Mouse (Mus musculus) embryonic fibroblast, embryonic 13.5 days (primary cell): Measurements from ENCODE around the gene Srp68.
A peak's percentile ranks its signal among the peaks of the same experiment; 100 is the strongest.

Source experiments
- CTCF ChIP-seq: IDR thresholded peaks from 2 replicates; pipeline ENCODE4 v1.5.1; 2011; ENCODE audit warnings: mild to moderate bottlenecking, control low read depth, low read length, moderate library complexity, borderline replicate concordance; ENCODE audit not compliant: insufficient read depth
- POLR2A ChIP-seq: IDR thresholded peaks from 2 replicates; pipeline ENCODE4 v1.6.1; 2011; ENCODE audit warnings: low read depth, mild to moderate bottlenecking, control low read depth, low read length, moderate library complexity

DNA sequence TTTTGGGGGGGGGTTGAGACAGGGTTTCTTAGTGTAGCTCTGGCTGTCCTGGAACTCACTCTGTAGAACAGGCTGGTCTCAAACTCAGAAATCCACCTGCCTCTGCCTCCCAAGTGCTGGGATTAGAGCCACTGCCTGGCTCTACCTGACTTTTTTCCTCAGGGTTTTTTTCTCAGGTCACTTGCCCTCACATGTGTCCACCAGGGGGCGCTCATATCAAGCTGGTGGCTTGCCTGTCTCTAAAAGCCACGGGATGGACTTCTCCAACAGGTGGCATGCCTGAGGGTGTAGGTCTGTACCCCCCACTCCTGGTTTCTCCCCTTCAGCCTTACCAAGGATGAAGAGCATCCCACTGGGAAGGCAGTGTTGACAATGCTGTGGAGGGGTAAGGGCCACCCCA, 47.6 kb downstream of the Srp68 start:
- no peak for TF ChIP-seq POLR2A
- TF ChIP-seq CTCF: peak; percentile 40; the same call in 1 of the 2 replicates
